Mouse (Mus musculus) megakaryocyte, embryonic 14.5 days (primary cell): ENCODE measurements around the gene Bcl7b. TPM values are rescaled to one million over a fixed set of nuclear protein-coding genes. Genes with fewer than 3 reads are reported as not detected.

Experiments used
- H3K27me3 ChIP-seq: replicated peaks from 2 replicates; pipeline ENCODE3; 2012; ENCODE audit warnings: inconsistent platforms
- H3K36me3 ChIP-seq: replicated peaks from 2 replicates; pipeline ENCODE3; 2012; ENCODE audit warnings: low read length, inconsistent platforms, mixed read lengths
- H3K4me1 ChIP-seq: 2 replicates; pipeline ENCODE4 v1.6.1; 2012; ENCODE audit warnings: inconsistent platforms
- H3K4me3 ChIP-seq: replicated peaks from 2 replicates; pipeline ENCODE3; 2012; ENCODE audit warnings: moderate library complexity, mild to moderate bottlenecking, inconsistent platforms
- H3K9me3 ChIP-seq: 2 replicates; pipeline ENCODE4 v1.6.1; 2012; ENCODE audit warnings: inconsistent platforms
- FLI1 ChIP-seq: IDR thresholded peaks from 2 replicates; pipeline ENCODE4 v1.6.1; 2012; ENCODE audit warnings: low read length, inconsistent platforms, mixed read lengths
- GATA1 ChIP-seq: IDR thresholded peaks from 3 replicates; pipeline ENCODE4 v1.6.1; 2012; ENCODE audit warnings: mixed read lengths, low read length, inconsistent platforms, borderline replicate concordance
- polyA plus RNA-seq: library from polyadenylated mRNA; stranded (reverse); fragments of >175 nt; gene quantifications from 2 replicates; pipeline ENCODE4 v1.2.3, GENCODE M21; 2012; ENCODE audit warnings: low replicate concordance; ENCODE audit not compliant: insufficient read depth

Bcl7b gene
- polyA plus RNA-seq, 1 experiment: 58.2 TPM

GRCm38 (mm10) chr5:135166909-135167308 lies 1.2 kb upstream of the Bcl7b start:
- Histone ChIP-seq H3K4me1 (peaks cover 50% of the 10 kb centered on the region), H3K27me3 (no peaks in the 10 kb centered on the region), H3K36me3 (peaks cover 45% of the 10 kb centered on the region), H3K9me3 (no peaks in the 10 kb centered on the region), H3K4me3 (no peak overlapping the region)
- TF ChIP-seq FLI1 (no peak), GATA1 (no peak)

GRCm38 (mm10) chr5:135167469-135167868 lies 614 bp upstream of the Bcl7b start:
- Histone ChIP-seq H3K9me3 (no peaks in the 10 kb centered on the region), H3K36me3 (peaks cover 45% of the 10 kb centered on the region), H3K27me3 (no peaks in the 10 kb centered on the region), H3K4me1 (peaks cover 49% of the 10 kb centered on the region), H3K4me3 (no peak overlapping the region)
- TF ChIP-seq FLI1: no peak
- TF ChIP-seq GATA1: no peak

GRCm38 (mm10) chr5:135169479-135169878 lies 1.4 kb downstream of the Bcl7b start:
- Histone ChIP-seq H3K4me3 (peak overlapping the region; percentile 96), H3K36me3 (peaks cover 47% of the 10 kb centered on the region), H3K9me3 (no peaks in the 10 kb centered on the region), H3K27me3 (no peaks in the 10 kb centered on the region), H3K4me1 (peaks cover 53% of the 10 kb centered on the region)
- no peak for TF ChIP-seq FLI1

GRCm38 (mm10) chr5:135171688-135172220 lies 3.7 kb downstream of the Bcl7b start:
- TF ChIP-seq GATA1 (no peak), FLI1 (no peak)
- Histone ChIP-seq H3K9me3 (no peaks in the 10 kb centered on the region), H3K4me1 (peaks cover 44% of the 10 kb centered on the region), H3K4me3 (no peak overlapping the region), H3K36me3 (peaks cover 68% of the 10 kb centered on the region), H3K27me3 (no peaks in the 10 kb centered on the region)

GRCm38 (mm10) chr5:135172986-135173385 lies 4.9 kb downstream of the Bcl7b start:
- TF ChIP-seq FLI1 (no peak), GATA1 (no peak)
- peaks cover 80% of the 10 kb centered on the region for H3K36me3 ChIP-seq
- H3K4me3 ChIP-seq: no peak overlapping the region
- H3K9me3 ChIP-seq: no peaks in the 10 kb centered on the region
- peaks cover 48% of the 10 kb centered on the region for H3K4me1 ChIP-seq
- H3K27me3 ChIP-seq: no peaks in the 10 kb centered on the region

GRCm38 (mm10) chr5:135175086-135175485 lies 7.0 kb downstream of the Bcl7b start:
- H3K27me3 ChIP-seq: no peaks in the 10 kb centered on the region
- peaks cover 98% of the 10 kb centered on the region for H3K36me3 ChIP-seq

GRCm38 (mm10) chr5:135178523-135178922 lies 10.4 kb downstream of the Bcl7b start:
- H3K4me1 ChIP-seq: peaks cover 60% of the 10 kb centered on the region
- H3K9me3 ChIP-seq: no peaks in the 10 kb centered on the region
- H3K4me3 ChIP-seq: peak overlapping the region; percentile 63
- H3K36me3 ChIP-seq: peaks cover 95% of the 10 kb centered on the region
- H3K27me3 ChIP-seq: no peaks in the 10 kb centered on the region
- TF ChIP-seq GATA1 (no peak), FLI1 (no peak)

More at GRCm38 (mm10) chr5:135175086-135175485, 7.0 kb downstream of the Bcl7b start:
- Histone ChIP-seq H3K4me1 (peaks cover 56% of the 10 kb centered on the region), H3K4me3 (no peak overlapping the region), H3K9me3 (no peaks in the 10 kb centered on the region)
- no peak for TF ChIP-seq GATA1

GRCm38 (mm10) chr5:135178996-135179395 lies 10.9 kb downstream of the Bcl7b start:
- Histone ChIP-seq H3K36me3 (peaks cover 90% of the 10 kb centered on the region), H3K4me3 (peak overlapping the region; percentile 21), H3K4me1 (peaks cover 62% of the 10 kb centered on the region), H3K27me3 (no peaks in the 10 kb centered on the region), H3K9me3 (no peaks in the 10 kb centered on the region)
- TF ChIP-seq FLI1 (no peak), GATA1 (no peak)

- H3K9me3 ChIP-seq: no peaks in the 10 kb centered on the region
- peaks cover 59% of the 10 kb centered on the region for H3K4me1 ChIP-seq
- peaks cover 84% of the 10 kb centered on the region for H3K36me3 ChIP-seq
- TF ChIP-seq FLI1: no peak
- no peak for TF ChIP-seq GATA1
- H3K27me3 ChIP-seq: no peaks in the 10 kb centered on the region
- H3K4me3 ChIP-seq: no peak overlapping the region
Measured at GRCm38 (mm10) chr5:135179616-135180015, 11.5 kb downstream of the Bcl7b start.

GRCm38 (mm10) chr5:135180796-135181195 lies 12.7 kb downstream of the Bcl7b start:
- TF ChIP-seq FLI1 (no peak), GATA1 (no peak)

GRCm38 (mm10) chr5:135181776-135182175 lies 13.7 kb downstream of the Bcl7b start:
- H3K4me3 ChIP-seq: no peak overlapping the region
- TF ChIP-seq FLI1 (no peak), GATA1 (no peak)
- no peaks in the 10 kb centered on the region for H3K27me3 ChIP-seq
- no peaks in the 10 kb centered on the region for H3K9me3 ChIP-seq
- peaks cover 63% of the 10 kb centered on the region for H3K36me3 ChIP-seq
- peaks cover 67% of the 10 kb centered on the region for H3K4me1 ChIP-seq

More at GRCm38 (mm10) chr5:135180796-135181195, 12.7 kb downstream of the Bcl7b start:
- Histone ChIP-seq H3K27me3 (no peaks in the 10 kb centered on the region), H3K4me3 (no peak overlapping the region), H3K9me3 (no peaks in the 10 kb centered on the region), H3K4me1 (peaks cover 66% of the 10 kb centered on the region), H3K36me3 (peaks cover 73% of the 10 kb centered on the region)
